Mouse (Mus musculus) heart, embryonic 12.5 days (tissue): ENCODE results near the gene Zfp663. TPM values are rescaled to one million over a fixed set of nuclear protein-coding genes. Genes with fewer than 3 reads are reported as not detected.

Source experiments
- ATAC-seq: fragments of 200-750 bp; cut with Nextera tagmentation; 2 replicates; pipeline ENCODE4 v1.8.0; 2017; ENCODE audit warnings: moderate TSS enrichment, moderate library complexity; ENCODE audit not compliant: insufficient number of reproducible peaks, low FRiP score
- H3K27ac ChIP-seq: fragments of 300-500 bp; sonication (generic); 2 replicates; pipeline ENCODE4 v1.5.1; 2016; ENCODE audit warnings: mild to moderate bottlenecking, moderate library complexity; ENCODE audit not compliant: poor library complexity, severe bottlenecking
- H3K27me3 ChIP-seq: fragments of 300-500 bp; sonication (generic); replicated peaks from 2 replicates; pipeline ENCODE4 v1.6.1; 2016; ENCODE audit warnings: mild to moderate bottlenecking, moderate library complexity
- H3K36me3 ChIP-seq: fragments of 300-500 bp; sonication (generic); 2 replicates; pipeline ENCODE4 v1.6.1; 2016; ENCODE audit warnings: mild to moderate bottlenecking, moderate library complexity
- H3K4me1 ChIP-seq: fragments of 300-500 bp; sonication (generic); replicated peaks from 2 replicates; pipeline ENCODE4 v1.6.1; 2016; ENCODE audit warnings: mild to moderate bottlenecking
- H3K4me2 ChIP-seq: fragments of 300-500 bp; sonication (generic); 2 replicates; pipeline ENCODE4 v1.6.1; 2016; ENCODE audit warnings: mild to moderate bottlenecking, moderate library complexity
- H3K4me3 ChIP-seq: fragments of 300-500 bp; sonication (generic); 2 replicates; pipeline ENCODE4 v1.5.1; 2016; ENCODE audit warnings: mild to moderate bottlenecking
- H3K9ac ChIP-seq: fragments of 300-500 bp; sonication (generic); 2 replicates; pipeline ENCODE4 v1.6.1; 2016; ENCODE audit warnings: mild to moderate bottlenecking, moderate library complexity
- H3K9me3 ChIP-seq: fragments of 300-500 bp; sonication (generic); replicated peaks from 2 replicates; pipeline ENCODE4 v1.6.1; 2016; ENCODE audit warnings: mild to moderate bottlenecking, moderate library complexity
- WGBS: fragments of 180-500 bp; shearing (Covaris S2); methylation state at CpG from one replicate; pipeline ENCODE4 v1.1.7; 2016; 5-methylcytosine and 5-hydroxymethylcytosine counted together
- polyA plus RNA-seq: library from polyadenylated mRNA; unstranded; fragments of >200 nt; fragmentation: Nextera tagmentation; extraction: Ambion mirVana; gene quantifications from 2 replicates; pipeline ENCODE4 v1.2.1, GENCODE M21; 2016

Zfp663 gene
- polyA plus RNA-seq, 1 experiment from 2014 or later, result not detected

GRCm38 (mm10) chr2:165304819-165305218, 63.7 kb downstream of the Zfp663 start:
- no peak overlapping the region for H3K9ac ChIP-seq
- H3K4me3 ChIP-seq, result no peak overlapping the region
- H3K27ac ChIP-seq, result no peak overlapping the region
- WGBS, result 84% methylated on average over 19 of the region's 19 CpGs
- no peak overlapping the region for H3K4me2 ChIP-seq
- H3K9me3 ChIP-seq, result no peaks in the 10 kb centered on the region
- H3K27me3 ChIP-seq, result no peaks in the 10 kb centered on the region
- no peaks in the 10 kb centered on the region for H3K4me1 ChIP-seq
- no peak for ATAC-seq
- peaks cover 88% of the 10 kb centered on the region for H3K36me3 ChIP-seq

GRCm38 (mm10) chr2:165303354-165304012, 65.0 kb downstream of the Zfp663 start:
- H3K4me2 ChIP-seq, result no peak overlapping the region
- H3K4me3 ChIP-seq, result no peak overlapping the region
- 92% methylated on average over 6 of the region's 6 CpGs for WGBS
- ATAC-seq, result no peak
- H3K9ac ChIP-seq, result no peak overlapping the region
- no peaks in the 10 kb centered on the region for H3K4me1 ChIP-seq
- peaks cover 85% of the 10 kb centered on the region for H3K36me3 ChIP-seq
- H3K27me3 ChIP-seq, result no peaks in the 10 kb centered on the region
- no peak overlapping the region for H3K27ac ChIP-seq
- H3K9me3 ChIP-seq, result no peaks in the 10 kb centered on the region

- no peak for ATAC-seq
- H3K27ac ChIP-seq, result no peak overlapping the region
- no peak overlapping the region for H3K9ac ChIP-seq
- 66% methylated on average over 3 of the region's 3 CpGs for WGBS
- no peaks in the 10 kb centered on the region for H3K27me3 ChIP-seq
- peaks cover 88% of the 10 kb centered on the region for H3K36me3 ChIP-seq
- H3K9me3 ChIP-seq, result no peaks in the 10 kb centered on the region
- no peak overlapping the region for H3K4me3 ChIP-seq
- no peaks in the 10 kb centered on the region for H3K4me1 ChIP-seq
- H3K4me2 ChIP-seq, result no peak overlapping the region
Observed at GRCm38 (mm10) chr2:165301409-165301808, 67.1 kb downstream of the Zfp663 start.

Other genes with a start within 250 kb of the Zfp663 start
- gene Cdh22, start 133.9 kb downstream of the Zfp663 start, polyA plus RNA-seq, result not detected in 2 replicates
- 39.7 and 40.6 TPM in 2 replicates for gene Slc35c2, start 80.9 kb downstream of the Zfp663 start, polyA plus RNA-seq
- gene Elmo2, start 42.2 kb downstream of the Zfp663 start, polyA plus RNA-seq, result 47.1 TPM in 2 replicates
- gene Zfp334, start 19.5 kb upstream of the Zfp663 start, polyA plus RNA-seq, result 9.7 and 10.1 TPM in 2 replicates
- gene Ocstamp, start 31.7 kb upstream of the Zfp663 start, polyA plus RNA-seq, result 0.11 TPM in 1 of 2 replicates, not detected in the other
- 0.06 and 0.19 TPM in 2 replicates for gene Slc13a3, start 104.5 kb upstream of the Zfp663 start, polyA plus RNA-seq
- 22.6 and 23.2 TPM in 2 replicates for gene Trp53rka, start 124.6 kb upstream of the Zfp663 start, polyA plus RNA-seq
- gene Slc2a10, start 135.1 kb upstream of the Zfp663 start, polyA plus RNA-seq, result 5.7 and 6.3 TPM in 2 replicates
- 0.13 TPM in 2 replicates for gene Eya2, start 226.3 kb upstream of the Zfp663 start, polyA plus RNA-seq